Mouse (Mus musculus) stomach, embryonic 16.5 days (tissue): ENCODE results near the gene Ebpl. TPM values are rescaled to one million over a fixed set of nuclear protein-coding genes. Genes with fewer than 3 reads are reported as not detected.

ENCODE experiments used
- ATAC-seq: fragments of 200-750 bp; cut with Nextera tagmentation; 2 replicates; pipeline ENCODE4 v1.8.0; 2017; ENCODE audit warnings: moderate number of reproducible peaks, moderate TSS enrichment; ENCODE audit not compliant: insufficient read depth, low FRiP score
- H3K27ac ChIP-seq: fragments of 300-500 bp; sonication (generic); 2 replicates; pipeline ENCODE4 v1.5.1; 2014; ENCODE audit warnings: low read length
- H3K27me3 ChIP-seq: fragments of 300-500 bp; sonication (generic); 2 replicates; pipeline ENCODE4 v1.6.1; 2014; ENCODE audit warnings: low read length, control low read depth, mixed read lengths; ENCODE audit not compliant: control insufficient read depth, insufficient read depth
- H3K36me3 ChIP-seq: fragments of 300-500 bp; sonication (generic); 2 replicates; pipeline ENCODE4 v1.6.1; 2014; ENCODE audit warnings: low read length; ENCODE audit not compliant: control insufficient read depth, insufficient read depth
- H3K4me1 ChIP-seq: fragments of 300-500 bp; sonication (generic); 2 replicates; pipeline ENCODE4 v1.6.1; 2014; ENCODE audit warnings: low read length, control low read depth, mixed read lengths; ENCODE audit not compliant: control insufficient read depth, insufficient read depth
- H3K4me2 ChIP-seq: fragments of 300-500 bp; sonication (generic); 2 replicates; pipeline ENCODE4 v1.6.1; 2014; ENCODE audit warnings: low read depth, low read length, mixed read lengths
- H3K4me3 ChIP-seq: fragments of 300-500 bp; sonication (generic); replicated peaks from 2 replicates; pipeline ENCODE4 v1.5.1; 2014; ENCODE audit warnings: mild to moderate bottlenecking, low read length
- H3K9ac ChIP-seq: fragments of 300-500 bp; sonication (generic); 2 replicates; pipeline ENCODE4 v1.6.1; 2014; ENCODE audit warnings: low read length
- H3K9me3 ChIP-seq: fragments of 300-500 bp; sonication (generic); replicated peaks from 2 replicates; pipeline ENCODE4 v1.6.1; 2016; ENCODE audit warnings: low read length, control low read depth; ENCODE audit not compliant: control insufficient read depth
- WGBS: fragments of 180-500 bp; shearing (Covaris S2); extraction: QIAGEN DNeasy Blood & Tissue Kit; methylation state at CpG from one replicate; pipeline ENCODE4 v1.1.7; 2014; 5-methylcytosine and 5-hydroxymethylcytosine counted together
- polyA plus RNA-seq: library from polyadenylated mRNA; unstranded; fragments of >200 nt; fragmentation: Nextera tagmentation; extraction: Ambion mirVana; gene quantifications from 2 replicates; pipeline ENCODE4 v1.2.1, GENCODE M21; 2015

Ebpl gene
- polyA plus RNA-seq, 1 experiment from 2014 or later, result 8.8 TPM

GRCm38 (mm10) chr14:61310963-61311362 lies 49.3 kb downstream of the Ebpl start:
- Histone ChIP-seq H3K27me3 (no peaks in the 10 kb centered on the region), H3K9me3 (no peaks in the 10 kb centered on the region), H3K4me1 (peaks cover 6% of the 10 kb centered on the region; the same call in 1 of the 2 replicates), H3K27ac (no peak overlapping the region), H3K4me3 (no peak overlapping the region), H3K36me3 (no peaks in the 10 kb centered on the region), H3K4me2 (peak overlapping the region; percentile 4; the same call in 1 of the 2 replicates), H3K9ac (no peak overlapping the region)
- 53% methylated on average over 12 of the region's 12 CpGs for WGBS
- ATAC-seq, result no peak

- WGBS, result 59% methylated on average over 7 of the region's 7 CpGs
- peaks cover 6% of the 10 kb centered on the region; the same call in 1 of the 2 replicates for H3K4me1 ChIP-seq
- no peak overlapping the region for H3K27ac ChIP-seq
- H3K4me3 ChIP-seq, result no peak overlapping the region
- no peak overlapping the region for H3K4me2 ChIP-seq
- no peaks in the 10 kb centered on the region for H3K9me3 ChIP-seq
- no peak overlapping the region for H3K9ac ChIP-seq
- ATAC-seq, result no peak
- no peaks in the 10 kb centered on the region for H3K27me3 ChIP-seq
- no peaks in the 10 kb centered on the region for H3K36me3 ChIP-seq
Measured at GRCm38 (mm10) chr14:61310036-61310772, 50.0 kb downstream of the Ebpl start.

- no peaks in the 10 kb centered on the region for H3K27me3 ChIP-seq
- no peak; the same call in 1 of the 2 replicates for ATAC-seq
- H3K9me3 ChIP-seq, result no peaks in the 10 kb centered on the region
- peaks cover 6% of the 10 kb centered on the region; the same call in 1 of the 2 replicates for H3K4me1 ChIP-seq
- no peak within 1 kb of the TSS for H3K9ac ChIP-seq
- H3K27ac ChIP-seq, result no peak within 1 kb of the TSS
- 54% methylated on average over 6 of the region's 6 CpGs for WGBS
- no peaks in the 10 kb centered on the region for H3K36me3 ChIP-seq
- H3K4me3 ChIP-seq, result no peak within 1 kb of the TSS
- no peak within 1 kb of the TSS for H3K4me2 ChIP-seq
Measured at GRCm38 (mm10) chr14:61309593-61309992, 50.6 kb downstream of the Ebpl start, which contains the start of gene Arl11. TSS of gene Arl11 (plus strand) at chr14:61309753.

- H3K36me3 ChIP-seq, result no peaks in the 10 kb centered on the region
- 43% methylated on average over 4 of the region's 4 CpGs for WGBS
- H3K27me3 ChIP-seq, result no peaks in the 10 kb centered on the region
- no peak overlapping the region for H3K4me3 ChIP-seq
- no peak overlapping the region for H3K4me2 ChIP-seq
- H3K9me3 ChIP-seq, result peaks cover 5% of the 10 kb centered on the region; the same call in 1 of the 2 replicates
- peak; percentile 56; the same call in 1 of the 2 replicates for ATAC-seq
- H3K27ac ChIP-seq, result no peak overlapping the region
- no peaks in the 10 kb centered on the region for H3K4me1 ChIP-seq
- no peak overlapping the region for H3K9ac ChIP-seq
Measured at GRCm38 (mm10) chr14:61303969-61304609, 56.1 kb downstream of the Ebpl start.

GRCm38 (mm10) chr14:61302428-61302827 lies 57.8 kb downstream of the Ebpl start:
- ATAC-seq, result no peak
- Histone ChIP-seq H3K36me3 (no peaks in the 10 kb centered on the region), H3K4me1 (no peaks in the 10 kb centered on the region), H3K4me2 (no peak overlapping the region), H3K27ac (no peak overlapping the region), H3K9ac (no peak overlapping the region), H3K9me3 (peaks cover 5% of the 10 kb centered on the region; the same call in 1 of the 2 replicates), H3K4me3 (no peak overlapping the region), H3K27me3 (no peaks in the 10 kb centered on the region)
- WGBS, result 55% methylated on average over 2 of the region's 2 CpGs

- Histone ChIP-seq H3K9ac (no peak overlapping the region), H3K4me2 (no peak overlapping the region), H3K36me3 (no peaks in the 10 kb centered on the region), H3K4me1 (no peaks in the 10 kb centered on the region), H3K9me3 (peaks cover 5% of the 10 kb centered on the region; the same call in 1 of the 2 replicates), H3K27ac (no peak overlapping the region), H3K27me3 (no peaks in the 10 kb centered on the region), H3K4me3 (no peak overlapping the region)
- no peak for ATAC-seq
- 46% methylated on average over 2 of the region's 2 CpGs for WGBS
Measured at GRCm38 (mm10) chr14:61301323-61301722, 58.9 kb downstream of the Ebpl start.

GRCm38 (mm10) chr14:61299810-61300209 lies 60.4 kb downstream of the Ebpl start:
- ATAC-seq, result no peak
- H3K4me3 ChIP-seq, result no peak overlapping the region
- H3K9me3 ChIP-seq, result peaks cover 5% of the 10 kb centered on the region; the same call in 1 of the 2 replicates
- no peaks in the 10 kb centered on the region for H3K4me1 ChIP-seq
- no peak overlapping the region for H3K27ac ChIP-seq
- H3K4me2 ChIP-seq, result no peak overlapping the region
- H3K27me3 ChIP-seq, result no peaks in the 10 kb centered on the region
- no peaks in the 10 kb centered on the region for H3K36me3 ChIP-seq
- WGBS, result 82% methylated on average over 6 of the region's 6 CpGs
- no peak overlapping the region for H3K9ac ChIP-seq

GRCm38 (mm10) chr14:61294738-61295079 lies 65.5 kb downstream of the Ebpl start:
- Histone ChIP-seq H3K4me3 (no peak overlapping the region), H3K4me1 (0 out of 2 replicates have a peak, but pooled peaks cover 6% of the 10 kb centered on the region), H3K9me3 (no peaks in the 10 kb centered on the region), H3K27ac (no peak overlapping the region), H3K27me3 (no peaks in the 10 kb centered on the region), H3K4me2 (0 out of 2 replicates have a peak overlapping the region, but pooled peaks have one; percentile 4), H3K9ac (no peak overlapping the region), H3K36me3 (no peaks in the 10 kb centered on the region)
- 24% methylated on average over 6 of the region's 6 CpGs for WGBS
- ATAC-seq, result no peak
